Mouse (Mus musculus) MEL (cell line): ENCODE measurements around the gene 2210011C24Rik. TPM values are rescaled to one million over a fixed set of nuclear protein-coding genes. Genes with fewer than 3 reads are reported as not detected.
"Not testable (repeated sequence)": the region's sequence is repeated elsewhere in the genome, so short reads cannot be mapped to it uniquely, and the experiment has no call there.

Experiments used
- DNase-seq: peaks from one replicate; pipeline ENCODE4 v3.0.0; 2011; ENCODE audit warnings: low read depth, low spot score
- H3K27ac ChIP-seq: 2 replicates; pipeline ENCODE4 v1.5.1; 2012; ENCODE audit warnings: low read depth, mild to moderate bottlenecking, control low read depth, low read length, moderate library complexity; ENCODE audit not compliant: control insufficient read depth
- H3K27me3 ChIP-seq, 2 experiments: fragments of 150-350 bp in 1 of 2; sonication (generic) in 1 of 2; 2 replicates each; pipeline ENCODE4 v1.6.1; 2012; ENCODE audit warnings: low read length in 2 of 2, mild to moderate bottlenecking in 2 of 2, improper control_type of control experiment in 1 of 2, moderate library complexity in 1 of 2; ENCODE audit not compliant: insufficient read depth in 2 of 2, control insufficient read depth in 1 of 2
- H3K36me3 ChIP-seq, 2 experiments: 2 replicates each; pipeline ENCODE4 v1.6.1; 2012 to 2014; ENCODE audit warnings: low read length in 2 of 2, improper control_type of control experiment in 1 of 2, inconsistent platforms in 1 of 2, mild to moderate bottlenecking in 1 of 2; ENCODE audit not compliant: insufficient read depth in 2 of 2, control insufficient read depth in 1 of 2
- H3K4me1 ChIP-seq, 2 experiments: fragments of 150-350 bp in 1 of 2; sonication (generic) in 1 of 2; 2 replicates each; pipeline ENCODE4 v1.6.1; 2012; ENCODE audit warnings: low read length in 2 of 2, improper control_type of control experiment in 1 of 2, mild to moderate bottlenecking in 1 of 2; ENCODE audit not compliant: insufficient read depth in 2 of 2, control insufficient read depth in 1 of 2
- H3K4me3 ChIP-seq, 2 experiments: fragments of 150-350 bp in 1 of 2; sonication (generic) in 1 of 2; 2 replicates each; pipeline ENCODE4 v1.5.1; 2012; ENCODE audit warnings: low read depth in 2 of 2, low read length in 2 of 2, mild to moderate bottlenecking in 2 of 2, moderate library complexity in 2 of 2, control low read depth in 1 of 2, improper control_type of control experiment in 1 of 2; ENCODE audit not compliant: control insufficient read depth in 1 of 2, insufficient read depth in 1 of 2
- H3K79me2 ChIP-seq: 2 replicates; pipeline ENCODE4 v1.6.1; 2012; ENCODE audit warnings: mild to moderate bottlenecking, low read length, moderate library complexity; ENCODE audit not compliant: control insufficient read depth, poor library complexity, insufficient read depth
- H3K9ac ChIP-seq: 2 replicates; pipeline ENCODE4 v1.6.1; 2012; ENCODE audit warnings: low read depth, mild to moderate bottlenecking, control low read depth, low read length, moderate library complexity; ENCODE audit not compliant: control insufficient read depth, poor library complexity, severe bottlenecking
- H3K9me3 ChIP-seq: fragments of 150-350 bp; sonication (generic); replicated peaks from 2 replicates; pipeline ENCODE4 v1.6.1; 2012; ENCODE audit warnings: mild to moderate bottlenecking, low read length, improper control_type of control experiment, moderate library complexity; ENCODE audit not compliant: insufficient read depth
- BHLHE40 ChIP-seq: IDR thresholded peaks from 2 replicates; pipeline ENCODE4 v1.6.1; 2012; ENCODE audit warnings: low read depth, mild to moderate bottlenecking, inconsistent platforms, low read length, improper control_type of control experiment, borderline replicate concordance
- CHD1 ChIP-seq: IDR thresholded peaks from 2 replicates; pipeline ENCODE4 v1.6.1; 2012; ENCODE audit warnings: low read depth, mild to moderate bottlenecking, inconsistent platforms, low read length, improper control_type of control experiment
- CHD2 ChIP-seq: IDR thresholded peaks from 2 replicates; pipeline ENCODE4 v1.6.1; 2011; ENCODE audit warnings: low read length, improper control_type of control experiment
- CTCF ChIP-seq, 3 experiments: IDR thresholded peaks in 2 of 3; conservative IDR thresholded peaks in 1 of 3; 2 replicates each; pipeline ENCODE4 v1.5.1; 2011 to 2012; ENCODE audit warnings: low read length in 3 of 3, low read depth in 2 of 3, mild to moderate bottlenecking in 2 of 3, improper control_type of control experiment in 1 of 3, inconsistent platforms in 1 of 3, mixed read lengths in 1 of 3, moderate library complexity in 1 of 3; ENCODE audit not compliant: control insufficient read depth in 1 of 3, insufficient read depth in 1 of 3, poor library complexity in 1 of 3, severe bottlenecking in 1 of 3
- ETS1 ChIP-seq: IDR thresholded peaks from 2 replicates; pipeline ENCODE4 v1.6.1; 2012; ENCODE audit warnings: low read depth, mild to moderate bottlenecking, inconsistent platforms, low read length, improper control_type of control experiment, moderate library complexity
- GABPA ChIP-seq: IDR thresholded peaks from 2 replicates; pipeline ENCODE4 v1.6.1; 2012; ENCODE audit warnings: low read depth, mild to moderate bottlenecking, inconsistent platforms, low read length, improper control_type of control experiment, moderate library complexity
- GATA1 ChIP-seq: IDR thresholded peaks from 2 replicates; pipeline ENCODE4 v1.6.1; 2011; ENCODE audit warnings: low read depth, low read length, improper control_type of control experiment
- JUND ChIP-seq: IDR thresholded peaks from 2 replicates; pipeline ENCODE4 v1.6.1; 2011; ENCODE audit warnings: low read depth, mild to moderate bottlenecking, improper control_type of control experiment, low read length
- MAZ ChIP-seq: IDR thresholded peaks from 2 replicates; pipeline ENCODE4 v1.6.1; 2012; ENCODE audit warnings: low read depth, mild to moderate bottlenecking, inconsistent platforms, low read length, improper control_type of control experiment
- MEF2A ChIP-seq: IDR thresholded peaks from 2 replicates; pipeline ENCODE4 v1.6.1; 2014; ENCODE audit warnings: low read depth, mild to moderate bottlenecking, inconsistent platforms, low read length, improper control_type of control experiment; ENCODE audit not compliant: poor library complexity, insufficient replicate concordance, severe bottlenecking; ENCODE audit errors: extremely low read depth
- MXI1 ChIP-seq: IDR thresholded peaks from 2 replicates; pipeline ENCODE4 v1.6.1; 2011; ENCODE audit warnings: mild to moderate bottlenecking, low read depth, low read length, improper control_type of control experiment
- MYC ChIP-seq: IDR thresholded peaks from 2 replicates; pipeline ENCODE4 v1.6.1; 2011; ENCODE audit warnings: low read depth, mild to moderate bottlenecking, low read length, improper control_type of control experiment, moderate library complexity
- NELFE ChIP-seq: IDR thresholded peaks from 2 replicates; pipeline ENCODE4 v1.6.1; 2011; ENCODE audit warnings: low read depth, low read length, improper control_type of control experiment
- NRF1 ChIP-seq: IDR thresholded peaks from 2 replicates; pipeline ENCODE4 v1.6.1; 2014; ENCODE audit warnings: low read depth, mild to moderate bottlenecking, inconsistent platforms, low read length, improper control_type of control experiment, moderate library complexity; ENCODE audit not compliant: poor library complexity, insufficient read depth, severe bottlenecking
- POLR2A ChIP-seq, 2 experiments: IDR thresholded peaks; 2 replicates each; pipeline ENCODE4 v1.6.1; 2011 to 2012; ENCODE audit warnings: low read length in 2 of 2, mild to moderate bottlenecking in 2 of 2, control low read depth in 1 of 2, improper control_type of control experiment in 1 of 2, low read depth in 1 of 2, moderate library complexity in 1 of 2; ENCODE audit not compliant: control insufficient read depth in 1 of 2, insufficient read depth in 1 of 2, poor library complexity in 1 of 2
- POLR2AphosphoS5 ChIP-seq: IDR thresholded peaks from 2 replicates; pipeline ENCODE4 v1.6.1; 2012; ENCODE audit warnings: low read depth, borderline replicate concordance, mild to moderate bottlenecking, inconsistent platforms, low read length, moderate library complexity, mixed read lengths
- RAD21 ChIP-seq: IDR thresholded peaks from 2 replicates; pipeline ENCODE4 v1.6.1; 2011; ENCODE audit warnings: mild to moderate bottlenecking, low read depth, low read length, improper control_type of control experiment
- SIN3A ChIP-seq: IDR thresholded peaks from 2 replicates; pipeline ENCODE4 v1.6.1; 2012; ENCODE audit warnings: low read length, improper control_type of control experiment, inconsistent platforms
- TAL1 ChIP-seq: IDR thresholded peaks from 2 replicates; pipeline ENCODE4 v1.6.1; 2012; ENCODE audit warnings: mild to moderate bottlenecking, inconsistent platforms, low read length, moderate library complexity, mixed read lengths
- TCF12 ChIP-seq: IDR thresholded peaks from 2 replicates; pipeline ENCODE4 v1.6.1; 2014; ENCODE audit warnings: low read depth, mild to moderate bottlenecking, inconsistent platforms, low read length, improper control_type of control experiment, moderate library complexity
- UBTF ChIP-seq: IDR thresholded peaks from 2 replicates; pipeline ENCODE4 v1.6.1; 2012; ENCODE audit warnings: low read depth, mild to moderate bottlenecking, inconsistent platforms, low read length, improper control_type of control experiment, moderate library complexity, borderline replicate concordance; ENCODE audit not compliant: insufficient read depth
- USF1 ChIP-seq: IDR thresholded peaks from 2 replicates; pipeline ENCODE4 v1.6.1; 2014; ENCODE audit warnings: low read depth, mild to moderate bottlenecking, inconsistent platforms, low read length, improper control_type of control experiment, moderate library complexity
- ZC3H11A ChIP-seq: IDR thresholded peaks from 2 replicates; pipeline ENCODE4 v1.6.1; 2012; ENCODE audit warnings: low read depth, mild to moderate bottlenecking, inconsistent platforms, low read length, improper control_type of control experiment
- ZMIZ1 ChIP-seq: IDR thresholded peaks from 2 replicates; pipeline ENCODE4 v1.6.1; 2012; ENCODE audit warnings: low read depth, mild to moderate bottlenecking, inconsistent platforms, low read length, improper control_type of control experiment, moderate library complexity
- ZNF384 ChIP-seq: IDR thresholded peaks from 2 replicates; pipeline ENCODE4 v1.6.1; 2012; ENCODE audit warnings: low read depth, mild to moderate bottlenecking, inconsistent platforms, low read length, improper control_type of control experiment
- polyA plus RNA-seq, 2 experiments: library from polyadenylated mRNA; stranded (reverse) in 1 of 2; unstranded in 1 of 2; fragments of >175 nt in 1 of 2; fragments of >200 nt in 1 of 2; gene quantifications; 2 replicates each; pipeline versions ENCODE4 v1.2.1 to v1.2.4; 2012; ENCODE audit warnings: low replicate concordance in 2 of 2, low read depth in 1 of 2; ENCODE audit not compliant: insufficient read length in 2 of 2, insufficient read depth in 1 of 2, missing spikeins in 1 of 2
- total RNA-seq: library from RNA; depleted of rRNA; stranded (reverse); fragments of 300-350 nt; gene quantifications from 2 replicates; pipeline ENCODE4 v1.2.3, GENCODE M21; 2012

Gene 2210011C24Rik
- total and polyA plus RNA-seq, 3 experiments: not detected

DNA sequence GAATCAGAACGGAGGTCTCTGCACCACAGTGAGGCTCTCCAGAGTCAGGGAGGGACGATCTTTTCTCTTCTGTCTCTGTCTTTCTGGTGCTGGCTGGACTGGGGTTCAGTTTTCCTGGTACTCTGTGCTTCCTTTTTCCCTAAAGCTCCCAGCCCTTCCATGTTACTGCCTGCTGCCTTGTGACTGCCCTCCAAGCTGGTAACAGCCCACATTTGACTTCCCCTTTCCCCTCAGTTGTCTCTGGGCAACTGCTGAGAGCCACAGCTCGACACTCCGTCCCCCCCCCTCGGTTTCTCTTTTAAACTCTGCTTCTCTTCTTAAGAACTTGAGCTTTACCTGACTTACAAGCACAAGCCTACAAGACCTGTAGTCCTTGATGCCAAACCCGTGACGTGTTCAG lies 22.7 kb downstream of the 2210011C24Rik start:
- Histone ChIP-seq H3K27me3 (no peaks in the 10 kb centered on the region), H3K79me2 (no peaks in the 10 kb centered on the region), H3K9ac (peak overlapping the region; percentile 37), H3K4me1 (peaks cover 6 to 12% of the 10 kb centered on the region in 2 experiments)
- TF ChIP-seq ZC3H11A: no peak
- TF ChIP-seq MAZ: 0 out of 2 replicates have a peak, but pooled peaks have one; percentile 58
- TF ChIP-seq, all 39 proteins: peak for 1
- Histone ChIP-seq H3K27ac (peak overlapping the region; percentile 32; the same call in 1 of the 2 replicates), H3K9me3 (no peaks in the 10 kb centered on the region), H3K4me3 (peak overlapping the region in 1 of 2 experiments; percentile 46; a peak in 2 of 4 replicates), H3K36me3 (peaks cover 2 to 10% of the 10 kb centered on the region in 2 experiments)
- DNase-seq: peak; percentile 78

DNA sequence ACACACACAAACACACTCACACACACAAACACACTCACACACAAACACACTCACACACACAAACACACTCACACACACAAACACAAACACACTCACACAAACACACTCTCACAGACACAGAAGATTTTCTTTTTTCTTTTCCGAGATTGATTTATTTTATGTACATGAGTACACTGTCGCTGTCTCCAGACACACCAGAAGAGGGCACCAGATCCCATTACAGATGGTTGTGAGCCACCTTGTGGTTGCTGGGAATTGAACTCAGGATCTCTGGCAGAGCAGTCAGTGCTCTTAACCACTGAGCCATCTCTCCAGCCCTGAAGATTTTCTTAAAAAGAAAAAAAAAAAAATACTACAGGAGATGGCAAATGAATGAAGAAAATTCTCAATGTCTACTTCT lies 28.7 kb downstream of the 2210011C24Rik start:
- not testable (repeated sequence) for H3K36me3 ChIP-seq, H3K79me2 ChIP-seq, H3K9ac ChIP-seq, DNase-seq, H3K9me3 ChIP-seq, H3K27ac ChIP-seq, H3K4me3 ChIP-seq, H3K27me3 ChIP-seq
- H3K4me1 ChIP-seq: peaks cover 8 to 11% of the 10 kb centered on the region in 2 experiments
- TF ChIP-seq CTCF (IDR thresholded peaks at IDR 0.05 in 2 of 3, conservative IDR thresholded peaks at IDR 0.05 in 1 of 3; ENCODE audit: control insufficient read depth in 1 of 3, insufficient read depth in 1 of 3, low read depth in 2 of 3, low read length in 3 of 3, poor library complexity in 1 of 3, severe bottlenecking in 1 of 3): peak in 1 of 3 experiments; percentile 41; a peak in 2 of 6 replicates

DNA sequence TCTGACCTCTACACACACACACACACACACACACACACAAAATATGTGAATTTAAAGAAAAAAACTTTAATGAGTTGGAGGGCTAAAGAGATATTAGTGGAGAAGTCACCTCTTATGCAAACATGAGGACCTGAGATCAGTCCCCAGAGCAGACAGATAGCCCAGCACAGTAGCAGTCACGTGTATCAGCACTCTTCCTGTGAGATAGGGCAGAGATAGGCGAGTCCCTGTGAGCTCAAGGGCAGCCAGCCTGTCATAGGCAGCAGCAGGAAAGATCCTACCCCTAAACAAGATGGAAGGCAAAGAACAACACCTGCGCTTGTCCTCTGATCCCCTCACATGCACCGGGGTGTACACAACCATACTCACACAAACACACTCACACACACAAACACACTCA lies 29.5 kb downstream of the 2210011C24Rik start:
- peaks cover 0 to 6% of the 10 kb centered on the region in 2 experiments; a peak in 3 of 4 replicates for H3K36me3 ChIP-seq
- H3K9ac ChIP-seq: no peak overlapping the region
- no peak overlapping the region for H3K4me3 ChIP-seq
- H3K4me1 ChIP-seq: peaks cover 8 to 11% of the 10 kb centered on the region in 2 experiments
- DNase-seq: peak; percentile 55
- H3K27me3 ChIP-seq: no peaks in the 10 kb centered on the region
- peak overlapping the region; percentile 48; the same call in 1 of the 2 replicates for H3K27ac ChIP-seq
- H3K79me2 ChIP-seq: no peaks in the 10 kb centered on the region
- H3K9me3 ChIP-seq: no peaks in the 10 kb centered on the region
- TF ChIP-seq MEF2A: no peak
- 0 out of 2 replicates have a peak, but pooled peaks have one; percentile 17 for TF ChIP-seq BHLHE40
- peak; percentile 76 for TF ChIP-seq USF1
- TF ChIP-seq CHD2: no peak
- no peak; the same call in 1 of the 2 replicates for TF ChIP-seq TCF12
- TF ChIP-seq JUND: no peak
- no peak for TF ChIP-seq NELFE
- no peak for TF ChIP-seq GABPA
- TF ChIP-seq POLR2AphosphoS5: no peak
- TF ChIP-seq UBTF: no peak
- no peak for TF ChIP-seq ZMIZ1
- TF ChIP-seq SIN3A: peak; percentile 23; the same call in 1 of the 2 replicates
- TF ChIP-seq POLR2A (IDR thresholded peaks at IDR 0.05; ENCODE audit: control insufficient read depth in 1 of 2, insufficient read depth in 1 of 2, low read depth in 1 of 2, low read length in 2 of 2, poor library complexity in 1 of 2): no peak
- no peak for TF ChIP-seq ZC3H11A
- TF ChIP-seq TAL1: no peak
- no peak for TF ChIP-seq CHD1
- 0 out of 2 replicates have a peak, but pooled peaks have one; percentile 48 for TF ChIP-seq MYC
- TF ChIP-seq RAD21: no peak
- TF ChIP-seq MXI1: peak; percentile 61; the same call in 1 of the 2 replicates
- TF ChIP-seq GATA1: peak; percentile 57
- TF ChIP-seq NRF1: no peak
- peak; percentile 52; the same call in 1 of the 2 replicates for TF ChIP-seq ETS1
- TF ChIP-seq ZNF384: no peak
